Mouse (Mus musculus): ENCODE results near the gene Serpinb8. TPM values are rescaled to one million over a fixed set of nuclear protein-coding genes. Genes with fewer than 3 reads are reported as not detected.

The Serpinb8 gene
- total and polyA plus RNA-seq, 2 experiments from 2014 or later = 0.33 to 0.44 TPM

GRCm38 (mm10) chr1:107592644-107593043 lies 2.8 kb downstream of the Serpinb8 start:
- Histone ChIP-seq H3K36me3 (ENCODE audit: insufficient read depth, low read length) (no peaks in the 10 kb centered on the region), H3K27ac (ENCODE audit: low read depth, low read length) (no peak overlapping the region), H3K9me3 (ENCODE audit: low read length) (no peaks in the 10 kb centered on the region), H3K4me3 (ENCODE audit: low read depth, low read length) (no peak overlapping the region), H3K9ac (replicated peaks; ENCODE audit: low read length, poor library complexity, severe bottlenecking) (no peak overlapping the region), H3K4me2 (ENCODE audit: low read depth, low read length, poor library complexity, severe bottlenecking) (no peak overlapping the region), H3K27me3 (ENCODE audit: insufficient read depth, low read length) (no peaks in the 10 kb centered on the region), H3K4me1 (ENCODE audit: insufficient read depth, low read length) (no peaks in the 10 kb centered on the region)
- ATAC-seq (ENCODE audit: low FRiP score) (no peak), DNase-seq (ENCODE audit: low spot score) (no peak)
- TF ChIP-seq CTCF (IDR thresholded peaks at IDR 0.05) = no peak
- 71% methylated on average over 3 of the region's 3 CpGs for WGBS

GRCm38 (mm10) chr1:107593469-107593868 lies 3.7 kb downstream of the Serpinb8 start:
- no peaks in the 10 kb centered on the region for H3K27me3 ChIP-seq (ENCODE audit: insufficient read depth, low read length)
- no peak for DNase-seq (ENCODE audit: low spot score)
- WGBS = 74% methylated on average over 2 of the region's 2 CpGs
- no peaks in the 10 kb centered on the region for H3K9me3 ChIP-seq (ENCODE audit: low read length)
- no peak overlapping the region for H3K9ac ChIP-seq (replicated peaks; ENCODE audit: low read length, poor library complexity, severe bottlenecking)
- no peak overlapping the region for H3K27ac ChIP-seq (ENCODE audit: low read depth, low read length)
- H3K4me3 ChIP-seq (ENCODE audit: low read depth, low read length) = no peak overlapping the region
- H3K4me1 ChIP-seq (ENCODE audit: insufficient read depth, low read length) = no peaks in the 10 kb centered on the region
- no peak overlapping the region for H3K4me2 ChIP-seq (ENCODE audit: low read depth, low read length, poor library complexity, severe bottlenecking)
- TF ChIP-seq CTCF (IDR thresholded peaks at IDR 0.05) = peak; percentile 55
- no peaks in the 10 kb centered on the region for H3K36me3 ChIP-seq (ENCODE audit: insufficient read depth, low read length)
- ATAC-seq (ENCODE audit: low FRiP score) = no peak

GRCm38 (mm10) chr1:107596874-107597273 lies 7.1 kb downstream of the Serpinb8 start:
- Histone ChIP-seq H3K4me1 (ENCODE audit: insufficient read depth, low read length) (no peaks in the 10 kb centered on the region), H3K27me3 (ENCODE audit: insufficient read depth, low read length) (no peaks in the 10 kb centered on the region), H3K36me3 (ENCODE audit: insufficient read depth, low read length) (no peaks in the 10 kb centered on the region), H3K9ac (replicated peaks; ENCODE audit: low read length, poor library complexity, severe bottlenecking) (no peak overlapping the region), H3K4me2 (ENCODE audit: low read depth, low read length, poor library complexity, severe bottlenecking) (no peak overlapping the region), H3K27ac (ENCODE audit: low read depth, low read length) (no peak overlapping the region), H3K9me3 (ENCODE audit: low read length) (no peaks in the 10 kb centered on the region), H3K4me3 (ENCODE audit: low read depth, low read length) (no peak overlapping the region)
- no peak for TF ChIP-seq CTCF (IDR thresholded peaks at IDR 0.05)
- no peak for ATAC-seq (ENCODE audit: low FRiP score)
- no peak for DNase-seq (ENCODE audit: low spot score)

GRCm38 (mm10) chr1:107598476-107598875 lies 8.7 kb downstream of the Serpinb8 start:
- H3K9ac ChIP-seq (replicated peaks; ENCODE audit: low read length, poor library complexity, severe bottlenecking) = no peak overlapping the region
- H3K27ac ChIP-seq (ENCODE audit: low read depth, low read length) = no peak overlapping the region
- ATAC-seq (ENCODE audit: low FRiP score) = no peak
- no peak overlapping the region for H3K4me2 ChIP-seq (ENCODE audit: low read depth, low read length, poor library complexity, severe bottlenecking)
- TF ChIP-seq CTCF (IDR thresholded peaks at IDR 0.05) = peak; percentile 73
- no peak overlapping the region for H3K4me3 ChIP-seq (ENCODE audit: low read depth, low read length)
- no peaks in the 10 kb centered on the region for H3K36me3 ChIP-seq (ENCODE audit: insufficient read depth, low read length)
- H3K9me3 ChIP-seq (ENCODE audit: low read length) = no peaks in the 10 kb centered on the region
- no peaks in the 10 kb centered on the region for H3K4me1 ChIP-seq (ENCODE audit: insufficient read depth, low read length)
- peak; percentile 56 for DNase-seq (ENCODE audit: low spot score)
- no peaks in the 10 kb centered on the region for H3K27me3 ChIP-seq (ENCODE audit: insufficient read depth, low read length)

- ATAC-seq (ENCODE audit: low FRiP score) (no peak), DNase-seq (ENCODE audit: low spot score) (no peak)
- no peak overlapping the region for H3K4me3 ChIP-seq (ENCODE audit: low read depth, low read length)
- no peaks in the 10 kb centered on the region for H3K4me1 ChIP-seq (ENCODE audit: insufficient read depth, low read length)
- H3K9me3 ChIP-seq (ENCODE audit: low read length) = no peaks in the 10 kb centered on the region
- no peaks in the 10 kb centered on the region for H3K36me3 ChIP-seq (ENCODE audit: insufficient read depth, low read length)
- WGBS = 69% methylated on average over 1 of the region's 1 CpGs
- no peak overlapping the region for H3K9ac ChIP-seq (replicated peaks; ENCODE audit: low read length, poor library complexity, severe bottlenecking)
- H3K27me3 ChIP-seq (ENCODE audit: insufficient read depth, low read length) = no peaks in the 10 kb centered on the region
- no peak overlapping the region for H3K4me2 ChIP-seq (ENCODE audit: low read depth, low read length, poor library complexity, severe bottlenecking)
- TF ChIP-seq CTCF (IDR thresholded peaks at IDR 0.05) = no peak
- H3K27ac ChIP-seq (ENCODE audit: low read depth, low read length) = no peak overlapping the region
These were observed 19.1 kb downstream of the Serpinb8 start for GRCm38 (mm10) chr1:107608942-107609341.

- H3K4me1 ChIP-seq (ENCODE audit: insufficient read depth, low read length) = no peaks in the 10 kb centered on the region
- H3K36me3 ChIP-seq (ENCODE audit: insufficient read depth, low read length) = no peaks in the 10 kb centered on the region
- H3K27me3 ChIP-seq (ENCODE audit: insufficient read depth, low read length) = no peaks in the 10 kb centered on the region
- H3K9ac ChIP-seq (replicated peaks; ENCODE audit: low read length, poor library complexity, severe bottlenecking) = no peak overlapping the region
- no peak overlapping the region for H3K27ac ChIP-seq (ENCODE audit: low read depth, low read length)
- H3K9me3 ChIP-seq (ENCODE audit: low read length) = no peaks in the 10 kb centered on the region
- H3K4me2 ChIP-seq (ENCODE audit: low read depth, low read length, poor library complexity, severe bottlenecking) = no peak overlapping the region
- ATAC-seq (ENCODE audit: low FRiP score) = no peak
- no peak for DNase-seq (ENCODE audit: low spot score)
- WGBS = 88% methylated on average over 2 of the region's 2 CpGs
- no peak for TF ChIP-seq CTCF (IDR thresholded peaks at IDR 0.05)
- no peak overlapping the region for H3K4me3 ChIP-seq (ENCODE audit: low read depth, low read length)
These were observed 24.3 kb downstream of the Serpinb8 start for GRCm38 (mm10) chr1:107614087-107614486.
